Mouse (Mus musculus) midbrain, embryonic 15.5 days (tissue): ENCODE measurements at regions not wholly inside any gene's neighbourhood (a gene's known extent, or its start where the extent isn't known, plus 50 kb on each side); places are given as distances from the start of the nearest gene placed in this dataset.

ENCODE experiments used
- ATAC-seq: fragments of 200-750 bp; cut with Nextera tagmentation; replicated peaks from 2 replicates; pipeline ENCODE4 v1.8.0; 2017; ENCODE audit warnings: moderate TSS enrichment
- H3K27ac ChIP-seq: fragments of 300-500 bp; sonication (generic); 2 replicates; pipeline ENCODE4 v1.5.1; 2015; ENCODE audit warnings: mild to moderate bottlenecking, inconsistent platforms
- H3K27me3 ChIP-seq: fragments of 300-500 bp; sonication (generic); replicated peaks from 2 replicates; pipeline ENCODE4 v1.6.1; 2015; ENCODE audit warnings: inconsistent platforms
- H3K36me3 ChIP-seq: fragments of 300-500 bp; sonication (generic); replicated peaks from 2 replicates; pipeline ENCODE4 v1.6.1; 2015; ENCODE audit warnings: inconsistent platforms
- H3K4me1 ChIP-seq: fragments of 300-500 bp; sonication (generic); 2 replicates; pipeline ENCODE4 v1.6.1; 2015; ENCODE audit warnings: inconsistent platforms
- H3K4me2 ChIP-seq: fragments of 300-500 bp; sonication (generic); 2 replicates; pipeline ENCODE4 v1.6.1; 2015; ENCODE audit warnings: inconsistent platforms, mild to moderate bottlenecking, moderate library complexity
- H3K4me3 ChIP-seq: fragments of 300-500 bp; sonication (generic); 2 replicates; pipeline ENCODE4 v1.5.1; 2015; ENCODE audit warnings: mild to moderate bottlenecking, inconsistent platforms
- H3K9ac ChIP-seq: fragments of 300-500 bp; sonication (generic); 2 replicates; pipeline ENCODE4 v1.6.1; 2015; ENCODE audit warnings: mild to moderate bottlenecking, inconsistent platforms
- H3K9me3 ChIP-seq: fragments of 300-500 bp; sonication (generic); 2 replicates; pipeline ENCODE4 v1.6.1; 2016; ENCODE audit warnings: inconsistent platforms
- WGBS: fragments of 180-500 bp; shearing (Covaris S2); methylation state at CpG from one replicate; pipeline ENCODE4 v1.1.7; 2015; ENCODE audit warnings: mixed read lengths; 5-methylcytosine and 5-hydroxymethylcytosine counted together

GRCm38 (mm10) chr3:102261517-102261916 lies 57.0 kb upstream of the Vangl1 start:
- Histone ChIP-seq H3K4me1 (no peaks in the 10 kb centered on the region), H3K9ac (no peak overlapping the region), H3K9me3 (no peaks in the 10 kb centered on the region), H3K27ac (no peak overlapping the region), H3K36me3 (no peaks in the 10 kb centered on the region), H3K4me3 (no peak overlapping the region), H3K27me3 (no peaks in the 10 kb centered on the region), H3K4me2 (no peak overlapping the region)
- ATAC-seq, result no peak
- 85% methylated on average over 3 of the region's 3 CpGs for WGBS
